Mouse (Mus musculus) myocyte (in vitro differentiated cells): ENCODE measurements around the gene Sdr9c7. TPM values are rescaled to one million over a fixed set of nuclear protein-coding genes. Genes with fewer than 3 reads are reported as not detected.

Experiments
- H3K27me3 ChIP-seq: one replicate; pipeline ENCODE4 v1.6.1; 2011; ENCODE audit not compliant: control insufficient read depth, insufficient read depth, insufficient read length
- H3K36me3 ChIP-seq: one replicate; pipeline ENCODE4 v1.6.1; 2011; ENCODE audit not compliant: control insufficient read depth, insufficient read depth
- H3K4me2 ChIP-seq: one replicate; pipeline ENCODE4 v1.6.1; 2011; ENCODE audit warnings: low read depth, control low read depth
- H3K4me3 ChIP-seq: one replicate; pipeline ENCODE4 v1.5.1; 2011; ENCODE audit warnings: mild to moderate bottlenecking, control low read depth, moderate library complexity
- H3K79me2 ChIP-seq: one replicate; pipeline ENCODE4 v1.6.1; 2011; ENCODE audit not compliant: control insufficient read depth, insufficient read depth
- H3ac ChIP-seq: one replicate; pipeline ENCODE4 v1.6.1; 2011; ENCODE audit not compliant: control insufficient read depth, insufficient read length
- CEBPB ChIP-seq: IDR thresholded peaks from 2 replicates; pipeline ENCODE4 v1.6.1; 2011; ENCODE audit warnings: mild to moderate bottlenecking, moderate library complexity; ENCODE audit not compliant: poor library complexity, insufficient read depth, severe bottlenecking
- E2F4 ChIP-seq: IDR thresholded peaks from one replicate; pipeline ENCODE4 v1.6.1; 2011; ENCODE audit warnings: mild to moderate bottlenecking, control low read depth, moderate library complexity; ENCODE audit not compliant: insufficient read depth
- MAX ChIP-seq: IDR thresholded peaks from one replicate; pipeline ENCODE4 v1.6.1; 2011; ENCODE audit warnings: low read depth, mild to moderate bottlenecking, control low read depth
- MYOD1 ChIP-seq, 3 experiments: IDR thresholded peaks; one replicate each; pipeline ENCODE4 v1.6.1; 2011; ENCODE audit warnings: control low read depth in 2 of 3, low read depth in 2 of 3, mild to moderate bottlenecking in 2 of 3, moderate library complexity in 1 of 3; ENCODE audit not compliant: insufficient read length in 2 of 3, control insufficient read depth in 1 of 3
- MYOG ChIP-seq, 3 experiments: IDR thresholded peaks; one replicate each; pipeline ENCODE4 v1.6.1; 2011; ENCODE audit warnings: control low read depth in 2 of 3, low read depth in 2 of 3, mild to moderate bottlenecking in 2 of 3; ENCODE audit not compliant: insufficient read length in 2 of 3, control insufficient read depth in 1 of 3, insufficient read depth in 1 of 3
- POLR2A ChIP-seq: IDR thresholded peaks from one replicate; pipeline ENCODE4 v1.6.1; 2011; ENCODE audit warnings: low read depth, mild to moderate bottlenecking, control low read depth, moderate library complexity; ENCODE audit not compliant: insufficient read length
- POLR2AphosphoS2 ChIP-seq: IDR thresholded peaks from one replicate; pipeline ENCODE4 v1.6.1; 2011; ENCODE audit warnings: low read depth, control low read depth; ENCODE audit not compliant: insufficient read length
- REST ChIP-seq: IDR thresholded peaks from one replicate; pipeline ENCODE4 v1.6.1; 2011; ENCODE audit warnings: mild to moderate bottlenecking, control low read depth, moderate library complexity; ENCODE audit not compliant: insufficient read depth, insufficient read length
- SRF ChIP-seq: IDR thresholded peaks from one replicate; pipeline ENCODE4 v1.6.1; 2011; ENCODE audit warnings: low read depth; ENCODE audit not compliant: control insufficient read depth, insufficient read length
- TCF12 ChIP-seq: IDR thresholded peaks from one replicate; pipeline ENCODE4 v1.6.1; 2011; ENCODE audit warnings: mild to moderate bottlenecking, control low read depth; ENCODE audit not compliant: poor library complexity, insufficient read depth, severe bottlenecking
- TCF3 ChIP-seq: IDR thresholded peaks from one replicate; pipeline ENCODE4 v1.6.1; 2011; ENCODE audit warnings: low read depth, control low read depth; ENCODE audit not compliant: insufficient read length
- USF1 ChIP-seq: IDR thresholded peaks from one replicate; pipeline ENCODE4 v1.6.1; 2011; ENCODE audit warnings: low read depth, mild to moderate bottlenecking, control low read depth, moderate library complexity
- polyA plus RNA-seq: library from polyadenylated mRNA; unstranded; fragments of >200 nt; fragmentation: generic; extraction: Trizol; gene quantifications from one replicate; pipeline ENCODE4 v1.2.1, GENCODE M21; 2012; ENCODE audit warnings: missing spikeins

Sdr9c7 gene
- polyA plus RNA-seq, 1 experiment: not detected

GRCm38 (mm10) chr10:127896705-127897104 lies 1.6 kb upstream of the Sdr9c7 start:
- Histone ChIP-seq H3K27me3 (peaks cover 72% of the 10 kb centered on the region), H3K79me2 (no peaks in the 10 kb centered on the region), H3K4me2 (no peak overlapping the region), H3ac (no peak overlapping the region), H3K4me3 (no peak overlapping the region), H3K36me3 (no peaks in the 10 kb centered on the region)
- TF ChIP-seq MAX: no peak
- no peak for TF ChIP-seq MYOD1 (IDR thresholded peaks at IDR 0.05; ENCODE audit: control insufficient read depth in 1 of 3, insufficient read length in 2 of 3, low read depth in 2 of 3)
- TF ChIP-seq SRF: no peak
- TF ChIP-seq MYOG (IDR thresholded peaks at IDR 0.05; ENCODE audit: control insufficient read depth in 1 of 3, insufficient read depth in 1 of 3, insufficient read length in 2 of 3, low read depth in 2 of 3): no peak
- no peak for TF ChIP-seq POLR2AphosphoS2
- TF ChIP-seq POLR2A: no peak
- no peak for TF ChIP-seq E2F4

GRCm38 (mm10) chr10:127897506-127897905 lies 812 bp upstream of the Sdr9c7 start:
- Histone ChIP-seq H3K4me3 (no peak overlapping the region), H3K36me3 (no peaks in the 10 kb centered on the region), H3ac (no peak overlapping the region), H3K4me2 (no peak overlapping the region), H3K79me2 (no peaks in the 10 kb centered on the region), H3K27me3 (peaks cover 74% of the 10 kb centered on the region)
- TF ChIP-seq REST (no peak), TCF3 (no peak)

- TF ChIP-seq POLR2AphosphoS2 (no peak), SRF (no peak), CEBPB (no peak), MYOG (IDR thresholded peaks at IDR 0.05; ENCODE audit: control insufficient read depth in 1 of 3, insufficient read depth in 1 of 3, insufficient read length in 2 of 3, low read depth in 2 of 3) (no peak), USF1 (no peak), TCF3 (no peak), E2F4 (no peak), REST (no peak), TCF12 (no peak), MAX (no peak), MYOD1 (IDR thresholded peaks at IDR 0.05; ENCODE audit: control insufficient read depth in 1 of 3, insufficient read length in 2 of 3, low read depth in 2 of 3) (no peak), POLR2A (no peak)
- no peaks in the 10 kb centered on the region for H3K36me3 ChIP-seq
- H3K4me2 ChIP-seq: no peak overlapping the region
Observed at GRCm38 (mm10) chr10:127899783-127900182, 1.5 kb downstream of the Sdr9c7 start.

GRCm38 (mm10) chr10:127901751-127902150 lies 3.4 kb downstream of the Sdr9c7 start:
- TF ChIP-seq TCF12 (no peak), REST (no peak), POLR2AphosphoS2 (no peak), E2F4 (no peak), MYOG (IDR thresholded peaks at IDR 0.05; ENCODE audit: control insufficient read depth in 1 of 3, insufficient read depth in 1 of 3, insufficient read length in 2 of 3, low read depth in 2 of 3) (no peak), MAX (no peak), TCF3 (no peak), CEBPB (no peak), POLR2A (no peak)
- no peaks in the 10 kb centered on the region for H3K79me2 ChIP-seq
- H3ac ChIP-seq: no peak overlapping the region
- H3K4me3 ChIP-seq: no peak overlapping the region
- no peak overlapping the region for H3K4me2 ChIP-seq
- H3K36me3 ChIP-seq: no peaks in the 10 kb centered on the region
- peaks cover 50% of the 10 kb centered on the region for H3K27me3 ChIP-seq

More at GRCm38 (mm10) chr10:127899783-127900182, 1.5 kb downstream of the Sdr9c7 start:
- Histone ChIP-seq H3K79me2 (no peaks in the 10 kb centered on the region), H3K27me3 (peaks cover 63% of the 10 kb centered on the region), H3K4me3 (no peak overlapping the region), H3ac (no peak overlapping the region)

GRCm38 (mm10) chr10:127903116-127903515 lies 4.8 kb downstream of the Sdr9c7 start:
- TF ChIP-seq MYOG (IDR thresholded peaks at IDR 0.05; ENCODE audit: control insufficient read depth in 1 of 3, insufficient read depth in 1 of 3, insufficient read length in 2 of 3, low read depth in 2 of 3) (no peak), REST (no peak), POLR2AphosphoS2 (no peak), USF1 (no peak), TCF3 (no peak), SRF (no peak)
- Histone ChIP-seq H3ac (no peak overlapping the region), H3K4me3 (no peak overlapping the region), H3K27me3 (peaks cover 38% of the 10 kb centered on the region), H3K4me2 (no peak overlapping the region), H3K79me2 (no peaks in the 10 kb centered on the region), H3K36me3 (no peaks in the 10 kb centered on the region)
